Mouse (Mus musculus): Measurements from ENCODE around the gene Kcnj1. TPM values are rescaled to one million over a fixed set of nuclear protein-coding genes. Genes with fewer than 3 reads are reported as not detected.
A peak's percentile ranks its signal among the peaks of the same experiment; 100 is the strongest.

Kcnj1 gene
- polyA plus RNA-seq, 1 experiment from 2014 or later: not detected

DNA sequence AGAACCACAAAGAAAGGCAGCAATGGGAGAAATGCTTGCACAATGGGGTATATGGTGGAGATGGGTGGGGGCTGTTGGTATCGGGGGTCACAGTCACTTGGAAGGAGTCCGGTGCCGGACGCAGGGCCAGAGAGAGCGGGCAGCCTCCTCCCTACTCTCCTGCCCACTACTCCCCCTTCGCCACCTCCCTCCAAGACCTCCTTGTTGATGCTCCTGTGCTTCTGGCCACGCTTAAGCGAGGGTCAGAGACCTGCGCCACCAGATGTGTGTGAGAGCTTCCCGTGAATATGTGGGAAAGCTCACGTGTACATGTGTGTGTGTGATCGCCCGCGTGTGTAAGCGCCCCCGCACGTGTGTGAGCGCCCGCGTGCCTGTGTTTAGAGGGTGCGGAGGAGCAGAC, 27.8 kb upstream of the Kcnj1 start:
- Histone ChIP-seq H3K4me1 (ENCODE audit: control insufficient read depth, insufficient read depth, low read length) (peaks cover 7% of the 10 kb centered on the region; the same call in 1 of the 2 replicates), H3K36me3 (ENCODE audit: control insufficient read depth, insufficient read depth, low read length) (no peaks in the 10 kb centered on the region), H3K27ac (ENCODE audit: low read length) (no peak overlapping the region), H3K9me3 (ENCODE audit: control insufficient read depth, low read depth, low read length) (no peaks in the 10 kb centered on the region), H3K9ac (replicated peaks; ENCODE audit: low read depth, low read length) (no peak overlapping the region), H3K4me3 (ENCODE audit: low read depth, low read length) (peak overlapping the region; percentile 24), H3K27me3 (ENCODE audit: control insufficient read depth, insufficient read depth, low read length) (peaks cover 31% of the 10 kb centered on the region), H3K4me2 (replicated peaks; ENCODE audit: low read depth, low read length) (peak overlapping the region; percentile 42)
- WGBS: 1% methylated on average over 21 of the region's 21 CpGs
- ATAC-seq (ENCODE audit: insufficient number of reproducible peaks, insufficient read depth, low FRiP score, low read depth): no peak

GRCm38 (mm10) chr9:32348096-32348495, 24.2 kb upstream of the Kcnj1 start:
- no peak overlapping the region for H3K4me3 ChIP-seq (ENCODE audit: low read depth, low read length)
- ATAC-seq (ENCODE audit: insufficient number of reproducible peaks, insufficient read depth, low FRiP score, low read depth): no peak
- H3K27ac ChIP-seq (ENCODE audit: low read length): no peak overlapping the region
- no peaks in the 10 kb centered on the region for H3K9me3 ChIP-seq (ENCODE audit: control insufficient read depth, low read depth, low read length)
- WGBS: 69% methylated on average over 8 of the region's 8 CpGs
- H3K4me1 ChIP-seq (ENCODE audit: control insufficient read depth, insufficient read depth, low read length): peaks cover 7% of the 10 kb centered on the region; the same call in 1 of the 2 replicates
- no peak overlapping the region for H3K9ac ChIP-seq (replicated peaks; ENCODE audit: low read depth, low read length)
- peaks cover 21% of the 10 kb centered on the region for H3K27me3 ChIP-seq (ENCODE audit: control insufficient read depth, insufficient read depth, low read length)
- H3K4me2 ChIP-seq (replicated peaks; ENCODE audit: low read depth, low read length): no peak overlapping the region
- H3K36me3 ChIP-seq (ENCODE audit: control insufficient read depth, insufficient read depth, low read length): no peaks in the 10 kb centered on the region

DNA sequence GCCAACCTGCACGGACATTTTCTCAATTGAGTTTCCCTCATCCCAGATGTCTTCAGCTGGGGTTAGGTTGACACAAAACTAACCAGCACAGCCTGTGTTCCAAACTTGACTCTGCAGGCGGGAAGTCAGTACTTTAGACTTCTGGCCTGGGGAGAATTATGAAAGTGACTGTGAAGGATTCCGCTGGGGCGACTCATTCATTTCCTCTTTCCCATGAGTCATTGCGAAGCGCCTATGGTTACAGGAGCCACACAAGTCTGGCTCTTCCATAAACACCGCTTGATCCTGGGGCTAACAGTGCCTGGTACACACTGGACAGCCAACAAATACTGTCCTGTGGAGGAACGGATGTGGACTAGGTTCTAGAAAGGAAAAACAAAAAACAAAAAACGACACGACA, 22.9 kb upstream of the Kcnj1 start:
- Histone ChIP-seq H3K9me3 (ENCODE audit: control insufficient read depth, low read depth, low read length) (no peaks in the 10 kb centered on the region), H3K4me3 (ENCODE audit: low read depth, low read length) (no peak overlapping the region), H3K4me2 (replicated peaks; ENCODE audit: low read depth, low read length) (no peak overlapping the region), H3K9ac (replicated peaks; ENCODE audit: low read depth, low read length) (no peak overlapping the region), H3K4me1 (ENCODE audit: control insufficient read depth, insufficient read depth, low read length) (peaks cover 3% of the 10 kb centered on the region; the same call in 1 of the 2 replicates), H3K27ac (ENCODE audit: low read length) (no peak overlapping the region), H3K27me3 (ENCODE audit: control insufficient read depth, insufficient read depth, low read length) (peaks cover 10% of the 10 kb centered on the region; the same call in 1 of the 2 replicates), H3K36me3 (ENCODE audit: control insufficient read depth, insufficient read depth, low read length) (no peaks in the 10 kb centered on the region)
- ATAC-seq (ENCODE audit: insufficient number of reproducible peaks, insufficient read depth, low FRiP score, low read depth): no peak
- WGBS: 87% methylated on average over 10 of the region's 10 CpGs

GRCm38 (mm10) chr9:32350332-32350731, 22.0 kb upstream of the Kcnj1 start:
- ATAC-seq (ENCODE audit: insufficient number of reproducible peaks, insufficient read depth, low FRiP score, low read depth): no peak
- Histone ChIP-seq H3K36me3 (ENCODE audit: control insufficient read depth, insufficient read depth, low read length) (no peaks in the 10 kb centered on the region), H3K4me1 (ENCODE audit: control insufficient read depth, insufficient read depth, low read length) (no peaks in the 10 kb centered on the region), H3K4me3 (ENCODE audit: low read depth, low read length) (no peak overlapping the region), H3K27ac (ENCODE audit: low read length) (no peak overlapping the region), H3K9ac (replicated peaks; ENCODE audit: low read depth, low read length) (no peak overlapping the region), H3K9me3 (ENCODE audit: control insufficient read depth, low read depth, low read length) (no peaks in the 10 kb centered on the region), H3K27me3 (ENCODE audit: control insufficient read depth, insufficient read depth, low read length) (0 out of 2 replicates have a peak, but pooled peaks cover 6% of the 10 kb centered on the region), H3K4me2 (replicated peaks; ENCODE audit: low read depth, low read length) (no peak overlapping the region)
- 4% methylated on average over 6 of the region's 6 CpGs for WGBS

- H3K4me2 ChIP-seq (replicated peaks; ENCODE audit: low read depth, low read length): no peak overlapping the region
- no peak for ATAC-seq (ENCODE audit: insufficient number of reproducible peaks, insufficient read depth, low FRiP score, low read depth)
- H3K9ac ChIP-seq (replicated peaks; ENCODE audit: low read depth, low read length): no peak overlapping the region
- no peak overlapping the region for H3K27ac ChIP-seq (ENCODE audit: low read length)
- no peaks in the 10 kb centered on the region for H3K4me1 ChIP-seq (ENCODE audit: control insufficient read depth, insufficient read depth, low read length)
- 43% methylated on average over 1 of the region's 1 CpGs for WGBS
- H3K27me3 ChIP-seq (ENCODE audit: control insufficient read depth, insufficient read depth, low read length): no peaks in the 10 kb centered on the region
- H3K4me3 ChIP-seq (ENCODE audit: low read depth, low read length): no peak overlapping the region
- H3K36me3 ChIP-seq (ENCODE audit: control insufficient read depth, insufficient read depth, low read length): no peaks in the 10 kb centered on the region
- no peaks in the 10 kb centered on the region for H3K9me3 ChIP-seq (ENCODE audit: control insufficient read depth, low read depth, low read length)
Observed at GRCm38 (mm10) chr9:32360770-32361169, 11.5 kb upstream of the Kcnj1 start.

- H3K27me3 ChIP-seq (ENCODE audit: control insufficient read depth, insufficient read depth, low read length): no peaks in the 10 kb centered on the region
- no peaks in the 10 kb centered on the region for H3K4me1 ChIP-seq (ENCODE audit: control insufficient read depth, insufficient read depth, low read length)
- no peak overlapping the region for H3K27ac ChIP-seq (ENCODE audit: low read length)
- no peaks in the 10 kb centered on the region for H3K9me3 ChIP-seq (ENCODE audit: control insufficient read depth, low read depth, low read length)
- H3K36me3 ChIP-seq (ENCODE audit: control insufficient read depth, insufficient read depth, low read length): no peaks in the 10 kb centered on the region
- no peak overlapping the region for H3K4me2 ChIP-seq (replicated peaks; ENCODE audit: low read depth, low read length)
- 13% methylated on average over 2 of the region's 2 CpGs for WGBS
- no peak overlapping the region for H3K9ac ChIP-seq (replicated peaks; ENCODE audit: low read depth, low read length)
- no peak overlapping the region for H3K4me3 ChIP-seq (ENCODE audit: low read depth, low read length)
- ATAC-seq (ENCODE audit: insufficient number of reproducible peaks, insufficient read depth, low FRiP score, low read depth): no peak
Observed at GRCm38 (mm10) chr9:32368812-32369211, 3.5 kb upstream of the Kcnj1 start.

DNA sequence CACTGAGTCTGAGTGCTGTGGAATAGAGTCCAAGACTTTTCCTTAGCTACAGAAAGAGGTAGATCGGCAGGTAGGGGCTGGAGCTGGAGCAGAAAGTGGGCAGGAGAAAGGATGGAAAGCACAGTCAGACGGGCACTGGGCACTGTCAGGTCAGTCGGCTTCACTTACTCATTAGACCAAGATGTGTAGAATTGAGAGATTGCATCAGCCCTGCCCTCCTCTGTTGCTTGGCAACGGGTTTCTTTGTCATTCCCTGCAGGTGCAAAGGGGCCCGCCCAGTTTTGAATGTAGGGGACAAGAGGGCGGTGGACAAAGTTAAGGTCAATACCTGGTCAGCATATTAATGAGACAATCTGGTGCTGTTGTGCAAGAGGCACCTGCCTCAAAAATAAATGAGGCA, 2.9 kb upstream of the Kcnj1 start:
- Histone ChIP-seq H3K36me3 (ENCODE audit: control insufficient read depth, insufficient read depth, low read length) (no peaks in the 10 kb centered on the region), H3K4me2 (replicated peaks; ENCODE audit: low read depth, low read length) (no peak overlapping the region), H3K9me3 (ENCODE audit: control insufficient read depth, low read depth, low read length) (no peaks in the 10 kb centered on the region), H3K4me3 (ENCODE audit: low read depth, low read length) (no peak overlapping the region), H3K4me1 (ENCODE audit: control insufficient read depth, insufficient read depth, low read length) (no peaks in the 10 kb centered on the region), H3K9ac (replicated peaks; ENCODE audit: low read depth, low read length) (no peak overlapping the region), H3K27me3 (ENCODE audit: control insufficient read depth, insufficient read depth, low read length) (no peaks in the 10 kb centered on the region), H3K27ac (ENCODE audit: low read length) (no peak overlapping the region)
- peak; percentile 37; the same call in 1 of the 2 replicates for ATAC-seq (ENCODE audit: insufficient number of reproducible peaks, insufficient read depth, low FRiP score, low read depth)
- 38% methylated on average over 6 of the region's 6 CpGs for WGBS

- Histone ChIP-seq H3K27me3 (ENCODE audit: control insufficient read depth, insufficient read depth, low read length) (no peaks in the 10 kb centered on the region), H3K4me1 (ENCODE audit: control insufficient read depth, insufficient read depth, low read length) (no peaks in the 10 kb centered on the region), H3K9me3 (ENCODE audit: control insufficient read depth, low read depth, low read length) (no peaks in the 10 kb centered on the region), H3K9ac (replicated peaks; ENCODE audit: low read depth, low read length) (no peak overlapping the region), H3K27ac (ENCODE audit: low read length) (no peak overlapping the region), H3K36me3 (ENCODE audit: control insufficient read depth, insufficient read depth, low read length) (no peaks in the 10 kb centered on the region), H3K4me2 (replicated peaks; ENCODE audit: low read depth, low read length) (no peak overlapping the region), H3K4me3 (ENCODE audit: low read depth, low read length) (no peak overlapping the region)
- WGBS: 89% methylated on average over 6 of the region's 6 CpGs
- ATAC-seq (ENCODE audit: insufficient number of reproducible peaks, insufficient read depth, low FRiP score, low read depth): no peak
Observed at GRCm38 (mm10) chr9:32373656-32374055, 1.4 kb downstream of the Kcnj1 start.

- no peak overlapping the region for H3K9ac ChIP-seq (replicated peaks; ENCODE audit: low read depth, low read length)
- H3K4me1 ChIP-seq (ENCODE audit: control insufficient read depth, insufficient read depth, low read length): no peaks in the 10 kb centered on the region
- no peak overlapping the region for H3K4me2 ChIP-seq (replicated peaks; ENCODE audit: low read depth, low read length)
- no peak overlapping the region for H3K27ac ChIP-seq (ENCODE audit: low read length)
- ATAC-seq (ENCODE audit: insufficient number of reproducible peaks, insufficient read depth, low FRiP score, low read depth): no peak
- H3K9me3 ChIP-seq (ENCODE audit: control insufficient read depth, low read depth, low read length): no peaks in the 10 kb centered on the region
- WGBS: 71% methylated on average over 7 of the region's 7 CpGs
- no peak overlapping the region for H3K4me3 ChIP-seq (ENCODE audit: low read depth, low read length)
- no peaks in the 10 kb centered on the region for H3K36me3 ChIP-seq (ENCODE audit: control insufficient read depth, insufficient read depth, low read length)
- no peaks in the 10 kb centered on the region for H3K27me3 ChIP-seq (ENCODE audit: control insufficient read depth, insufficient read depth, low read length)
Observed at GRCm38 (mm10) chr9:32376031-32376430, 3.7 kb downstream of the Kcnj1 start.
